Mouse (Mus musculus): Measurements from ENCODE around the gene Hnrnpk. TPM values are rescaled to one million over a fixed set of nuclear protein-coding genes. Genes with fewer than 3 reads are reported as not detected.

Hnrnpk gene
- polyA plus RNA-seq, 1 experiment = 215 TPM

DNA sequence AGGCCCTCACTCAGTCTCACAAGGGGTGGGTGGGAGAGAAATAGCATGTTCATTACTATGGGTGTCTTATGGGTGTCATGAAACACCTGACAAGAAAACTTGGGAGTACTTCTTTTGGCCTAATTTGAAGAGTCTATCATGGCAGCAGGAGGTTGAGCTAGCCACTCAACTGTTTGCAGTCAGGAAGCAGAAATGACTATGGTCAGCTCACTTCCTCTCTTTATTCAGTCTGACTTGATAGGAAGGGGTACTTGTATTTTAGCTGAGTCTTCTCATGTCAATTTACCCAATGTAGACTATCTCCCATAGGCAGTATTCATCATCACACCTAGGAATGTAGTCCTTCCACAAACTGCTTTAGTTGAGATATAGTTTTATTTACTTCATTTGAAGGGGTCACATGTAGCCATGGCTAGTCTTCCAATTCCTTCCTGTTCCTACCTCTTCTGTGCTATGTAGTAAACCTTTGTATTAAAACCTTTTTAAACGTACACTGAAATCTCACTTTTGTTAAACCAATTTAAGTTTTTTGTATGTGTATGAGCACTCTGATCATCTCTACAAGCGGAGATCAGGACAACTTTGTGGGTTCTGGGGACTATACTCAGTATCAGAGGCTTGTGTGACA lies 13.7 kb downstream of the Hnrnpk start:
- H3K27me3 ChIP-seq (ENCODE audit: control insufficient read depth, insufficient read depth, low read length) = no peaks in the 10 kb centered on the region
- no peaks in the 10 kb centered on the region for H3K4me1 ChIP-seq (ENCODE audit: control insufficient read depth, insufficient read depth, low read length)
- TF ChIP-seq CTCF (IDR thresholded peaks at IDR 0.05; ENCODE audit: control insufficient read depth, insufficient read depth, insufficient replicate concordance, low read depth, low read length) (no peak), POLR2A (IDR thresholded peaks at IDR 0.05; ENCODE audit: control insufficient read depth, low read depth, low read length) (no peak)
- H3K4me3 ChIP-seq (ENCODE audit: control insufficient read depth, low read depth, low read length) = no peak overlapping the region
- no peak overlapping the region for H3K27ac ChIP-seq (ENCODE audit: control insufficient read depth, insufficient read depth, low read depth, low read length)
- no peaks in the 10 kb centered on the region; the same call in 1 of the 2 replicates for H3K36me3 ChIP-seq (ENCODE audit: control insufficient read depth, insufficient read depth, low read length)

DNA sequence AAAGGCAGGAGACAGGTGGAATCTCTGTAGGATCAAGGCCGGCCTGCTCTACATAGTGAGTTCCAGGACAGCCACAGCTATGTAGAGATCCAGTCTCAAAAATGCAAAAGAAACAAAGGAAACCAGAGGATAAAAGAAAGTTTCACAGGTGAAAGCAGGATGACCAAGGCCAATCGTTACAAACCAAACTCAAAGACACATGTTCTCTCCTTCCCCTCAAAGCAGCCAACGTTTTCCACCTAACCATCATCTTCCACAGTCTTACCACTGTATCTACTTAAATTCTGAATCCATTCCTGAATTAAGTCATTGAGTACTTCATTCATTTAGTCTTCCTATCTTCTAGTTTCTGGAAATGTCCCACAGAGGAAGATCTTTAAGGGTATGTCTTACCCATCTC lies 14.8 kb downstream of the Hnrnpk start:
- no peak overlapping the region for H3K27ac ChIP-seq (ENCODE audit: control insufficient read depth, insufficient read depth, low read depth, low read length)
- TF ChIP-seq CTCF (IDR thresholded peaks at IDR 0.05; ENCODE audit: control insufficient read depth, insufficient read depth, insufficient replicate concordance, low read depth, low read length) = no peak
- TF ChIP-seq POLR2A (IDR thresholded peaks at IDR 0.05; ENCODE audit: control insufficient read depth, low read depth, low read length) = no peak
- H3K4me1 ChIP-seq (ENCODE audit: control insufficient read depth, insufficient read depth, low read length) = peaks cover 3% of the 10 kb centered on the region; the same call in 1 of the 2 replicates
- H3K27me3 ChIP-seq (ENCODE audit: control insufficient read depth, insufficient read depth, low read length) = no peaks in the 10 kb centered on the region
- H3K4me3 ChIP-seq (ENCODE audit: control insufficient read depth, low read depth, low read length) = no peak overlapping the region
- H3K36me3 ChIP-seq (ENCODE audit: control insufficient read depth, insufficient read depth, low read length) = no peaks in the 10 kb centered on the region

DNA sequence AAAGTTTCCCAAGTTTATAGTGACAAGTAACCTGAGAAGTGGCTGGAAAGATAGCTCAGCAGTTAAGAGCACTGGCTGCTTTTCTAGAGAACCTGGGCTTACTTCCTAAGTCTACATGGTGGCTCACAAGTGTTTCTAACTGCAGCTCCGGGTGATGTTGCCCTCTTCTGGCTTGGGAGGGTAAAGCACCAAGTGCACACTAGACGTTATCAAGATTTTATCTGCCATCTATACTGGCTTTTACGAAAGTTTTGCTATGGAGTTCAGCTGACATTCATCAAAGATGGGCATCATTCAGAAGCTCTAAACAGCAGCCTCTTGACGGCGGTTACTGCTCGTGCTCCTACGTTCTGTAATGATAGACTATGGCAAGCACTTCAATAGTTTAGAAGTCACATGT lies 15.2 kb downstream of the Hnrnpk start:
- H3K27me3 ChIP-seq (ENCODE audit: control insufficient read depth, insufficient read depth, low read length) = no peaks in the 10 kb centered on the region
- TF ChIP-seq CTCF (IDR thresholded peaks at IDR 0.05; ENCODE audit: control insufficient read depth, insufficient read depth, insufficient replicate concordance, low read depth, low read length) (peak; percentile 13; the same call in 1 of the 2 replicates), POLR2A (IDR thresholded peaks at IDR 0.05; ENCODE audit: control insufficient read depth, low read depth, low read length) (no peak)
- H3K27ac ChIP-seq (ENCODE audit: control insufficient read depth, insufficient read depth, low read depth, low read length) = no peak overlapping the region
- H3K4me1 ChIP-seq (ENCODE audit: control insufficient read depth, insufficient read depth, low read length) = peaks cover 3% of the 10 kb centered on the region; the same call in 1 of the 2 replicates
- no peak overlapping the region for H3K4me3 ChIP-seq (ENCODE audit: control insufficient read depth, low read depth, low read length)
- H3K36me3 ChIP-seq (ENCODE audit: control insufficient read depth, insufficient read depth, low read length) = no peaks in the 10 kb centered on the region

DNA sequence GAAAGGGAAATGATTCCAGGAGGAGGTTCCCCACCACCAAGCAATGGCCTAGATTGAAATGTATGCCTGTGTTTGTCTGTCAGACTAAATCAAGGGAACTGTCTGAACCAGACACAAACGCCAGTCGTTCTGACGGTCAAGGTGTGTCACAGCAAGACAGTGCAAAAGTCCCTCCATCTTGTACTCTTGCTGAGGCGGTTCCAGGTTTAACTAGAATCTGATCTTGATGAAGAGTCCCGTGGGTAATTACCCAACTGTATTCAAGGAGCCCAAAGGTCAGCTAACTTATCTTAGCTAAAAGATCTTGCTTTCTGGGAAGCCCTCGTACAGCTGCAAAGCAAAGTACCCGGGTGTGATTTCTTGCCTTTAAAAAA lies 17.6 kb downstream of the Hnrnpk start:
- Histone ChIP-seq H3K36me3 (ENCODE audit: control insufficient read depth, insufficient read depth, low read length) (no peaks in the 10 kb centered on the region), H3K27ac (ENCODE audit: control insufficient read depth, insufficient read depth, low read depth, low read length) (peak overlapping the region; percentile 72; the same call in 1 of the 2 replicates), H3K4me3 (ENCODE audit: control insufficient read depth, low read depth, low read length) (peak overlapping the region; percentile 92), H3K4me1 (ENCODE audit: control insufficient read depth, insufficient read depth, low read length) (peaks cover 3% of the 10 kb centered on the region; the same call in 1 of the 2 replicates), H3K27me3 (ENCODE audit: control insufficient read depth, insufficient read depth, low read length) (no peaks in the 10 kb centered on the region)
- TF ChIP-seq CTCF (IDR thresholded peaks at IDR 0.05; ENCODE audit: control insufficient read depth, insufficient read depth, insufficient replicate concordance, low read depth, low read length) = no peak
- TF ChIP-seq POLR2A (IDR thresholded peaks at IDR 0.05; ENCODE audit: control insufficient read depth, low read depth, low read length) = no peak

DNA sequence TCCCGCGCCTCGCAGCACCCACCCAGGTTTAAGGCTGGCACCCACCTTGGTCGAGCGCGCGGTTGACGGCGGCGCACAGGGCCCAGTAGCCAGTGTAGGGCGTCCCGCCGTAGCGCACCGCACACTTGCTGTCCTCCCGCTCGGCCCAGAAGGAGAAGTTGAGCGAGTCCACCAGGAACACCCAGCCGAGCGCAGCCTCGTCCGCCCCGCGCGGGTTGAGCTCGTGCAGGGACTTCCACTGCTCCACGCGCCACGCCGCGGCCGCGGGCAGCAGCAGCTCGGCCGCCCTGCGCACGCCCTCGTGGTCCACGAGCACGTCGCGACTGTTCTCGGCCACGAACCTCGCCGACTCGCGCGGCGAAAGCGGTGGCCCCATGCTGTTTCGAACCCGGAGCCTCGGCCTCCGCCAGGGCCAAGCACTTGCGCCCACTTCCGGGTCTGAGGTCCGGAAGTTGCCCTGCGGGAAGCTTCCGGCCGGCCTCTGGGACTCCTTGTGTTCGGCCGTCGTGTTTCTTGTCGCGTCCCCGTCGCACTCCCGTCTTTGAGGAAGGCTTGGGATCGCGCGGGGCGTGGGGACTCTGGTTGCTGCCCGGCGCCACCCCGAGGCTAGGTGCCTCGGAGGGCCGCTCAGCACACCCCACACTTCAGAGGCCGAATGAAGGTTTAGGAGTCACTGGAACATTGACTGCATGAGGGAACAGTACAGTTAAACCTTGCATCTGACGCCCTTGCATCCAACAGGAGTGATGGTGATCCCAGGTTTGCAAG lies 18.2 kb downstream of the Hnrnpk start, which contains the start of gene 2210016F16Rik:
Gene 2210016F16Rik, minus strand, starts transcription at position 447 of the 768 bp plus-strand sequence.
- H3K27ac ChIP-seq (ENCODE audit: control insufficient read depth, insufficient read depth, low read depth, low read length) = peak within 1 kb of the TSS; percentile 72
- H3K4me3 ChIP-seq (ENCODE audit: control insufficient read depth, low read depth, low read length) = peak within 1 kb of the TSS; percentile 92
- H3K4me1 ChIP-seq (ENCODE audit: control insufficient read depth, insufficient read depth, low read length) = peaks cover 3% of the 10 kb centered on the region; the same call in 1 of the 2 replicates
- no peaks in the 10 kb centered on the region for H3K36me3 ChIP-seq (ENCODE audit: control insufficient read depth, insufficient read depth, low read length)
- TF ChIP-seq POLR2A (IDR thresholded peaks at IDR 0.05; ENCODE audit: control insufficient read depth, low read depth, low read length) (peak; percentile 46), CTCF (IDR thresholded peaks at IDR 0.05; ENCODE audit: control insufficient read depth, insufficient read depth, insufficient replicate concordance, low read depth, low read length) (no peak)
- H3K27me3 ChIP-seq (ENCODE audit: control insufficient read depth, insufficient read depth, low read length) = no peaks in the 10 kb centered on the region

DNA sequence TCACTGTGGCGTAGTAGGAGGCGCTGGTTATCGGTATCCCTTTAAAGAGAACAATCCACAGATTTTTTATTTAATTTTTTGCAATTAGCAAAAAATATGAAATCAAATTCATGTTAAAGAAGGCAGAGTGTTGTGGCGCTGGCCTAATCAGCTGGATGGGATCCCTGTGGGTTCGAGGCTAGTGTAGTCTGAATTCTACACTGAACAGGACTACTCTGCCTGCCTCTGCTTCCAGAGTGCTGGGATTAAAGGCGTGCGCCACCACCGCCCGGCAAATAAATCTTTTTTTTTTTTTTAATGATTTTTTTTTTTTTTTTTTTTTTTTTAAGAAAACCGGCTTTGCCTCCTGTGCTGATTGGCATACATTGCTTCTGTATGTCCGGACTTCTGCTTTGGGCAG lies 18.8 kb downstream of the Hnrnpk start:
- TF ChIP-seq CTCF (IDR thresholded peaks at IDR 0.05; ENCODE audit: control insufficient read depth, insufficient read depth, insufficient replicate concordance, low read depth, low read length) (no peak), POLR2A (IDR thresholded peaks at IDR 0.05; ENCODE audit: control insufficient read depth, low read depth, low read length) (no peak)
- H3K27me3 ChIP-seq (ENCODE audit: control insufficient read depth, insufficient read depth, low read length) = no peaks in the 10 kb centered on the region
- peak overlapping the region; percentile 92 for H3K4me3 ChIP-seq (ENCODE audit: control insufficient read depth, low read depth, low read length)
- no peak overlapping the region; the same call in 1 of the 2 replicates for H3K27ac ChIP-seq (ENCODE audit: control insufficient read depth, insufficient read depth, low read depth, low read length)
- peaks cover 3% of the 10 kb centered on the region; the same call in 1 of the 2 replicates for H3K4me1 ChIP-seq (ENCODE audit: control insufficient read depth, insufficient read depth, low read length)
- H3K36me3 ChIP-seq (ENCODE audit: control insufficient read depth, insufficient read depth, low read length) = no peaks in the 10 kb centered on the region

DNA sequence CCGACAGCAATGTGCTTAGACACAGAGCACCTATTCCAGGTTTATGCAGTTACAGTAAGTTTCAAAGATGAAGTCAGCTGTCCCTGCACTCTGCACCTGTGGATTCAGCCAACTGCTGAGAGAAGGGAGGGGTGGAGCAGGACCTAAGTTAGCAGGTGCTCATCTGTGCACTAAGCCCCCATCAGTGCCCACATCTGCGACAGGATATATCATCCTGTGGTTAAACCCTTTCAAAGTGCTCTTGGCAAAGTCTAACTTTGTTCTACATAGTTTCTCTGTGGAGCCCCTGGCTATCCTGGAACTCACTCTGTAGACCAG lies 30.0 kb downstream of the Hnrnpk start:
- no peak overlapping the region for H3K4me3 ChIP-seq (ENCODE audit: control insufficient read depth, low read depth, low read length)
- TF ChIP-seq CTCF (IDR thresholded peaks at IDR 0.05; ENCODE audit: control insufficient read depth, insufficient read depth, insufficient replicate concordance, low read depth, low read length) (no peak), POLR2A (IDR thresholded peaks at IDR 0.05; ENCODE audit: control insufficient read depth, low read depth, low read length) (no peak)
- no peaks in the 10 kb centered on the region for H3K27me3 ChIP-seq (ENCODE audit: control insufficient read depth, insufficient read depth, low read length)
- no peaks in the 10 kb centered on the region for H3K36me3 ChIP-seq (ENCODE audit: control insufficient read depth, insufficient read depth, low read length)
- H3K27ac ChIP-seq (ENCODE audit: control insufficient read depth, insufficient read depth, low read depth, low read length) = no peak overlapping the region
- H3K4me1 ChIP-seq (ENCODE audit: control insufficient read depth, insufficient read depth, low read length) = no peaks in the 10 kb centered on the region
